Mouse (Mus musculus) MEL-GATA-1-ER (cell line): ENCODE data around the gene Zpbp.

Experiments used
- DNase-seq: peaks from one replicate; pipeline ENCODE4 v3.0.0-alpha.2; 2012; ENCODE audit warnings: low read depth; ENCODE audit errors: extremely low read depth

Gene Zpbp

DNA sequence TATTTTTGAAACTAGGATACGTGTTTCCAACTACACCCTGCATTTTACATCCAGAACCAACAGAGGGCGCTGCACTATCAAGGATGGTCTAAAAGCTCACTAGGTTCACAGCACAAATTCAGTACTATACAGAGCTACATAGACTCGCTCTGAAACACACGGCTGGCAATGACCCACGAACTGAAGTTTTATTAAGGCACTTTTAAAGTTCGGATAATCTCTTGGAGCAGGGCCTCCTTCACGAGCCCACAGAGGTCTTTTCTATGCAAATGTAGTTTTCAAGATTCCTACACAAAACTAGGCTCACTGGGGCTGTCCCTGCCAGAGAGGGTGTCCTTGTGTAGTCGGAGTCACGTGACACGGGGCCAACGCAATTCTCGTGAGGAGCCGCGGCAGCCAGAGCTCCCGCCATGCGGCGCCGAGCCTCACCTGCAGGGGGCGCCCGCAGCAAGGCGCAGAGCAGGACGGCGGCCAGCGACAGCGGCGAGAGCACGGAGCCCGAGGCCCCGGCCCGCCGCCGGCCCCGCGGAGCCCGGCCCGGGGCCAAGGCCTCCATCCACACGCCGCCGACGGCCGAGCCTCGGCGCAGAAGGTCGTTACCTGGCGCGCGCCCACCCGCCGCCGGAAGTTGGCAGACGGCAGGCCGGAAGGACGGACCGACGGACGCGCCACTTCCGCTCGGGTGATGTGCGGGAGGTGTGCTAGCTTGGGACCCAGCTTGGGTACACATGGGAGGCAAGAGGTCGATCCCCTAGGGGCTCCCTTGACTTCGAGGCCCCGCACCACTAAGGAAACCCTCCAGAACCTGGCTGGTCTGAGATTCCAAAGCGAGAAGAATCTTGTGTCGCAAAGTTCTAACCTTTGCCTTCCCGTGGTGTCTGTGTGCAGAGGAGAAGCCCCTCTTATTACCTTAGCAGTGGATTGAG lies at the start of gene Zpbp, which contains the start of gene Spata48:
Zpbp (minus strand) TSS at position 774 of the 926 bp plus-strand sequence.
Spata48 (plus strand) TSS at position 460 of the 926 bp plus-strand sequence.
- DNase-seq: peak; percentile 88

DNA sequence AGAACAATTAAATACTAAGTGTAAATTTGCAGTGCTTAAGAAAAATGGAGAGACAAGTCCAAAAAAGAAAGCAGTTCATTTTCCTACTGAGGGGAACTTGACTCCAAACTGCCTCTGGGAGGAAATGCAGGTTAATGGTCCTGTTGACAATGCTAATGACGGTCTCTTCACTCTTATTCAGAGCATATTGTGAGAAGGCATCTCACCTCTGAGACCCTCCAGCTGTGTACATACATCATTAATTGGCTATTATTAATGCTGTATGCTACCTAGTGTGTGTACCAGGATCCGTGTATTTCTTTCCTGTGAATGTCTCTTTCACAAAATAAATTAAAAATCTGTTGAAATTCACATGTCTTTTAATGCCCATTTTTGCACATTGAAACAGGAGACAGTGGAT lies 47.2 kb upstream of the Zpbp start:
- no peak for DNase-seq

GRCm38 (mm10) chr11:11506187-11506586 lies 44.0 kb upstream of the Zpbp start:
- no peak for DNase-seq

GRCm38 (mm10) chr11:11499944-11500343 lies 37.7 kb upstream of the Zpbp start:
- DNase-seq: peak; percentile 58

DNA sequence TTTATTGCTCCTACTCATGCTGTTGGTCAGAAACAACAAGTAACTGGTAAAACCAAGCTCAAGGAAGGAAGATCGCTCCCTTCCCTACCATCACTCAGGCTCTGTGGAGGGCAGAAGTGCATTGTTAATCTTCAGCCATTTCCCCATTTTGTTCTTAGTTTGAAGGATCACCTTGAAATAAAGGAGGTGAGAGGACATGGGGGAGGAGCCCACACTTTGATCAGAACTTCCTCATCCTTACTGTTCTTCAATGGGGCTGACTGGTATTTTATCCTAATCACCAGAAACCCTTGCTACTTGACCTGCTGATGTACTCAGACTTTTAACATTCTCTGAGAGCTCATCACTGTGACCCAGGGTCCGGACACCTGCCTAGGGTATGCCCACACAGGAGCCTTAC lies 33.5 kb upstream of the Zpbp start:
- no peak for DNase-seq

- DNase-seq: no peak
These were observed 29.8 kb upstream of the Zpbp start for GRCm38 (mm10) chr11:11492044-11492443.

- DNase-seq: no peak
These were observed 22.2 kb upstream of the Zpbp start for GRCm38 (mm10) chr11:11484378-11484777.

GRCm38 (mm10) chr11:11468924-11469323 lies 6.7 kb upstream of the Zpbp start:
- no peak for DNase-seq

DNA sequence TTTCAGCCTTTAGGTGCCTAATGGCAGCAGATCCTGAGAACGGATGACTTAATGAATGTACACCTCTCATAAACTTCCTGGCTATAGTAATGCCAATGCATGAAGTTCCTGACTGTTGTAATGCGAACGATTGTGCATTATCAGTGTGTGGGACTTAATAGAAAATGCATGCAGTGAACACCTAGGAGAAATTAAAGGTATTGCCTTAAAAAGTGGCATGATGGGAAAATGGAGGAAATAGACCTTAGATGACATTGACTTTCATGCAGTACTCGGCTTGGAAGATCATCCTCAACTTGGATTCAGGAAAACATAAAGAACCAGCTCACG lies 318 bp upstream of the Zpbp start:
- DNase-seq: no peak

DNA sequence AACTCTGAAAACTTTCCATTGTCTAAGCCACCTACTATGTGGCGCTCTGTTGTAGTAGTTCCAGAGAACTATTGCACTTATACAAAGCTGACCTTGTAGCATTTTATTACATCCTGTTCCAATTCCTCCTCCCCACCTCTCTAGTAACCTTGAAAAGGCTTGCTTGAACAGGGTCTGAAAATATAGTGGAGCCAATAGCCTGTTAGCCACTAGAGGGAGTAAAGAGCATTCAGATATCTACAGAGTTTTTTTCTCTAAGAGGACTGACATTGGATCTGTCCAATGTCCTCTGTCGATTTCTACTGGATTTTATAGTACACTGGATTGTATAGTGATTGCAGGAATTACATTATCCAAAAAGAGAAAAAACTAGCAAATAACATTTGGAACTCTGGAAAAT lies 7.2 kb downstream of the Zpbp start:
- DNase-seq: peak; percentile 33

DNA sequence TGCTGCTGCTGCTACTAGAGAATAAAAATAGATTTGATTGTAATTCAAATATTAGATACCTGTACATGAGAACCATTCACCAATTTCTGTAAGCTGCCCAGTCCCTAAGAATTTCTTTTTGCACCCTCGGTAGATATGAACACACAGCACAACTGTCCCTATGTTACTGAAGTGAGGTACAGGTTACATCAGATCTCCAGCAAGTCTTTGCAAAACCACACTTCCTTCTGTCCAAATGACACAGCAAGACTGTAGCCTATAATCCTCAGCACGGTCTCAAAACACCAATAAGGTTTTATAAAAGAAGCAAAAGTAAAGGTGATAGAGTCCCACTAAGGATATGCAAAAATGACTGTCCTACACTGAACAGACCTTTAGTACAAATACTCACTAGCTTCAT lies 44.9 kb downstream of the Zpbp start:
- no peak for DNase-seq

GRCm38 (mm10) chr11:11414188-11414587 lies 48.0 kb downstream of the Zpbp start:
- no peak for DNase-seq

GRCm38 (mm10) chr11:11394686-11395085 lies 67.5 kb downstream of the Zpbp start:
- no peak for DNase-seq

GRCm38 (mm10) chr11:11393164-11393563 lies 69.0 kb downstream of the Zpbp start:
- no peak for DNase-seq

- DNase-seq: no peak
These were observed 90.9 kb downstream of the Zpbp start for GRCm38 (mm10) chr11:11371305-11371704.

GRCm38 (mm10) chr11:11283512-11283911 lies 178.7 kb downstream of the Zpbp start:
- DNase-seq: no peak

DNA sequence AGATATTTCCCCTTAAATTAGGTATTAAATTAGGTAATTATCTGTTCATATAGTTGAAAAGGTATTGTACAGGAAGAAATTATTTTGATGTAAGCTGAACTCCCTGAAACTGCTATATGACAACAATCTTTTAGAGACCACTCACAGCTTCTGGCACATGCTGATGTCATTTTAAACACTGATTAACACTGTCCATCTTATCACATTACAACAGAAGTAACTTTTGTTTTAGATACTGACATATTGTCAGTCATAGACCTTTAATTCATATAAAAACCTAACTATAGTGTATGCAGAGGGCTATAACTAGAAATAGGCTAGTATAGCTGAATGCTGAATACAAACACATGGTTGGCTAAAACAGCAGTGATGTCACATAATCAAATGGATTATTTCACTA lies 182.1 kb downstream of the Zpbp start:
- DNase-seq: no peak

GRCm38 (mm10) chr11:11257348-11257747 lies 204.9 kb downstream of the Zpbp start:
- DNase-seq: no peak

DNA sequence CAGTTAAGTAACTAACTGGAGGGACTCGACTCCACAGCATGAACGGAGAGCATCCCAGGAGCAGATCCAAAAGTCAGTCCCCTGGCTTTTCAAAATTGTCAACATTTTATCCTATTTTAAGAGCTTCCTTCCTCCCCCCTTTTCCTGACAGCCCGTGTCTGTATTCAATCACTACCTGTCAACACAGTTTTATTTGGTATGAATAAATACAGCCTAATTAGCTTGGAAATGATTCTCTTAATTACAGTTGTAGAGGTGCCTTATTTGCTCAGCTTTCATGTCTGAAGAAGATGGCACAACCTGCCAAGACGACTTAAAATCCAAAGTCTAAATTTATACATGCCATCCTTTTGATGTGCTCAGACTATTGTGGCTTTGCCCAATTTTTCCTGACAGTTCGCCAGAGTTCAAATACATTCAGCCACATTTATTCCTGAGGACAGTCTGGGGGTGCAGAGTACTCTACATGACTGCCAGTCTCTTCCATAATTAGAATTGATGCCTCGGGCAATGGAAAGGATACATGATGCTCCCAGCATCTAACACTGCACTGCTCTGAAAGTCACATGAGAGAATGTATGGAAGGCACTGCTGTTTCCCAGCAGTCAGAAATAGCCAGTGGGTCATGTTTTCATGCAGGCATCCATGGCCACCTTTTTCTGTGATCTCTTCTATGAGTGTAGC lies 219.4 kb downstream of the Zpbp start:
- no peak for DNase-seq

DNA sequence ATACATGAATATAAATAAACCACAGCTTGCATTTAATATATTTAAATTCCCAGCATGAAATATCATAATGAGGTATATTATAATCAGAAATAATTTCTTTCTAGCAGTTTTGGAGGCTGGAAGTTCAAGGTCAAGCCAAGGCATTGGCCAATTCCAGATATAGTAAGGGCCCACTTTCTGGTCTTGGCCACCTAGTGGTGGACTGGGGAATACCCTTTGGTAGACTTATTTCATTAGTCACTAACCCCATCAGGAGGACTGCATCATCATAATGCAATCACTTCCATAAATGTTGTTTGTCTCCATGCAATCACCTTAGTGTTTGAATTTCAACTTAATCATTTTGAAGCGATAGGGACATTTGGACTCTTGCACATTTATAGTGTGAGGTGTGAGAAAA lies 222.9 kb downstream of the Zpbp start:
- no peak for DNase-seq
